Mouse (Mus musculus) bone marrow macrophage, adult 2 months (primary cell): ENCODE data around the gene Wnt11. TPM values are rescaled to one million over a fixed set of nuclear protein-coding genes. Genes with fewer than 3 reads are reported as not detected.

ENCODE experiments used
- H3K27ac ChIP-seq: 2 replicates; pipeline ENCODE4 v1.5.1; 2012; ENCODE audit warnings: low read depth, low read length; ENCODE audit not compliant: insufficient read depth
- H3K4me1 ChIP-seq: 2 replicates; pipeline ENCODE4 v1.6.1; 2012; ENCODE audit warnings: low read length; ENCODE audit not compliant: control insufficient read depth, insufficient read depth
- H3K4me3 ChIP-seq: 2 replicates; pipeline ENCODE4 v1.5.1; 2012; ENCODE audit warnings: mild to moderate bottlenecking, low read length, moderate library complexity; ENCODE audit not compliant: insufficient read depth
- CTCF ChIP-seq: IDR thresholded peaks from 2 replicates; pipeline ENCODE4 v1.5.1; 2012; ENCODE audit warnings: low read depth, mild to moderate bottlenecking, low read length, moderate library complexity
- POLR2A ChIP-seq: IDR thresholded peaks from 2 replicates; pipeline ENCODE4 v1.6.1; 2012; ENCODE audit warnings: mild to moderate bottlenecking, low read depth, low read length, borderline replicate concordance
- polyA plus RNA-seq: library from polyadenylated mRNA; stranded (reverse); fragments of >200 nt; gene quantifications from 2 replicates; pipeline ENCODE4 v1.2.4, GENCODE M21; 2012; ENCODE audit not compliant: missing spikeins, insufficient read depth, insufficient read length

The Wnt11 gene
- polyA plus RNA-seq, 1 experiment: not detected

GRCm38 (mm10) chr7:98874411-98874951 lies 39.6 kb downstream of the Wnt11 start:
- no peak overlapping the region for H3K27ac ChIP-seq
- H3K4me3 ChIP-seq: no peak overlapping the region
- no peak for TF ChIP-seq CTCF
- TF ChIP-seq POLR2A: no peak
- peaks cover 18% of the 10 kb centered on the region for H3K4me1 ChIP-seq

- Histone ChIP-seq H3K27ac (no peak overlapping the region), H3K4me3 (no peak overlapping the region), H3K4me1 (peaks cover 16% of the 10 kb centered on the region)
- TF ChIP-seq CTCF: no peak
Observed at GRCm38 (mm10) chr7:98875390-98875990, 40.6 kb downstream of the Wnt11 start.

- Histone ChIP-seq H3K4me1 (peaks cover 15% of the 10 kb centered on the region), H3K27ac (no peak overlapping the region), H3K4me3 (no peak overlapping the region)
- TF ChIP-seq CTCF (no peak), POLR2A (no peak)
Observed at GRCm38 (mm10) chr7:98876119-98876518, 41.2 kb downstream of the Wnt11 start.

GRCm38 (mm10) chr7:98879176-98879575 lies 44.3 kb downstream of the Wnt11 start:
- H3K4me3 ChIP-seq: no peak overlapping the region
- TF ChIP-seq CTCF (no peak), POLR2A (no peak)
- H3K4me1 ChIP-seq: peaks cover 3% of the 10 kb centered on the region
- no peak overlapping the region for H3K27ac ChIP-seq

GRCm38 (mm10) chr7:98881887-98882286 lies 47.0 kb downstream of the Wnt11 start:
- H3K4me3 ChIP-seq: no peak overlapping the region
- TF ChIP-seq CTCF: no peak
- no peak overlapping the region for H3K27ac ChIP-seq
- H3K4me1 ChIP-seq: peaks cover 3% of the 10 kb centered on the region

- Histone ChIP-seq H3K4me3 (no peak overlapping the region), H3K4me1 (0 out of 2 replicates have a peak, but pooled peaks cover 2% of the 10 kb centered on the region), H3K27ac (no peak overlapping the region)
- TF ChIP-seq POLR2A (no peak), CTCF (no peak)
Observed at GRCm38 (mm10) chr7:98887811-98888261, 52.9 kb downstream of the Wnt11 start.

GRCm38 (mm10) chr7:98888810-98889209 lies 53.9 kb downstream of the Wnt11 start:
- TF ChIP-seq CTCF (no peak), POLR2A (no peak)
- H3K4me3 ChIP-seq: no peak overlapping the region
- peaks cover 4% of the 10 kb centered on the region for H3K4me1 ChIP-seq

GRCm38 (mm10) chr7:98889211-98889610 lies 54.3 kb downstream of the Wnt11 start:
- Histone ChIP-seq H3K4me1 (peaks cover 4% of the 10 kb centered on the region), H3K27ac (no peak overlapping the region), H3K4me3 (no peak overlapping the region)
- TF ChIP-seq POLR2A: no peak
- no peak for TF ChIP-seq CTCF

More at GRCm38 (mm10) chr7:98888810-98889209, 53.9 kb downstream of the Wnt11 start:
- no peak overlapping the region for H3K27ac ChIP-seq

- TF ChIP-seq POLR2A: no peak
- TF ChIP-seq CTCF: no peak
- Histone ChIP-seq H3K4me3 (no peak overlapping the region), H3K27ac (no peak overlapping the region), H3K4me1 (peaks cover 4% of the 10 kb centered on the region)
Observed at GRCm38 (mm10) chr7:98893144-98893543, 58.2 kb downstream of the Wnt11 start.

- H3K27ac ChIP-seq: no peak overlapping the region
- TF ChIP-seq POLR2A: no peak
- TF ChIP-seq CTCF: no peak
- peaks cover 4% of the 10 kb centered on the region for H3K4me1 ChIP-seq
- H3K4me3 ChIP-seq: no peak overlapping the region
Observed at GRCm38 (mm10) chr7:98894305-98894704, 59.4 kb downstream of the Wnt11 start.
